Mouse (Mus musculus) adrenal gland, adult 2 months (tissue): ENCODE measurements around the gene Psmg1. TPM values are rescaled to one million over a fixed set of nuclear protein-coding genes. Genes with fewer than 3 reads are reported as not detected.
"Not testable (repeated sequence)": the region's sequence is repeated elsewhere in the genome, so short reads cannot be mapped to it uniquely, and the experiment has no call there.

ENCODE experiments used
- DNase-seq: peaks from one replicate; pipeline ENCODE4 v3.0.0; 2021
- long read RNA-seq: library from polyadenylated mRNA; stranded (forward); transcript quantifications from one replicate; pipeline ENCODE4 v2.0.0, GENCODE M21; 2021
- polyA plus RNA-seq: library from polyadenylated mRNA; depleted of rRNA; stranded (reverse); fragments of >200 nt; gene quantifications from 2 replicates; pipeline ENCODE4 v1.2.3, GENCODE M21; 2012; rRNA removed
- total RNA-seq, 2 experiments: library from RNA; stranded (reverse); gene quantifications; 2 replicates each; pipeline ENCODE4 v1.2.3; 2021

Psmg1 gene
- 10 to 100 TPM; 32.1 to 33.2 TPM for total RNA-seq
- polyA plus RNA-seq, result 6.8 and 8.6 TPM in 2 replicates
- long read RNA-seq, transcript Psmg1-201 (7 exons, 1,044 nt), result major isoform, 41 of 43 reads
- long read RNA-seq, partial matches to known transcripts, result 1 of 43 reads
- long read RNA-seq, other reads (novel, unspliced or antisense), result 1 of 43 reads

DNA sequence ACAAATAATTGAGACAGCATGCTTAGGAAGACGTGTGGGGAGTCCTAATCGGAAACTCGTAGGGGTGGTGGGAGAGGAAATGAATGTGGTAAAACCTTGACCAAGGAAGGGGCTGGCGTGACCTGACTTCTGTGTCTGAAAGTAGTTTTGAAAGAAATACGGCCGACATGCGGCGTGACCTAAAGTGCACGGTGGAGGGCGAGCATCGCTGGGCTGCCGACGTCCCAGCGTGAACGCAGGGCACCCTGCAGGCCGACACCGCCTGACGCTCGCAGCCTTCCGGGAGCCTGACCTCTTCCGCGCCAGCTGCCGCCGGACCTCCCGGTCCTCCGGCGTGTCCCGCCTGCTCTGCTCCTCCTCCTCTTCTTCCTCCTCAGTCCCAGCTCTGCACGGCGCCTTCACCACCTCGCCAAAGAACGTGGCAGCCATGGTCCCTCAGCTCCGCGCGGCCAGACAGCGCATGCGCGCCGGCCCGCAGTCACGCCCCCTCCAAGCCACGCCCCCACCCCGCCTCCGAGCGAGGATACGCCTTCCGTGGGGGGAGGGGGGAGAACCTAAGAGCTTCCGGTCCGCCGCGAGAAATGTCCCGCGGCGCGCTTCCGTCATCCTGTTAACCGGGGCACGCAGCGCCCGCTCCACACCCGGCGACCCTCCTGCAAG, at the start of gene Psmg1:
TSS of gene Psmg1 (minus strand) at position 499 of the 660 bp plus-strand sequence.
- peak; percentile 97 for DNase-seq

DNA sequence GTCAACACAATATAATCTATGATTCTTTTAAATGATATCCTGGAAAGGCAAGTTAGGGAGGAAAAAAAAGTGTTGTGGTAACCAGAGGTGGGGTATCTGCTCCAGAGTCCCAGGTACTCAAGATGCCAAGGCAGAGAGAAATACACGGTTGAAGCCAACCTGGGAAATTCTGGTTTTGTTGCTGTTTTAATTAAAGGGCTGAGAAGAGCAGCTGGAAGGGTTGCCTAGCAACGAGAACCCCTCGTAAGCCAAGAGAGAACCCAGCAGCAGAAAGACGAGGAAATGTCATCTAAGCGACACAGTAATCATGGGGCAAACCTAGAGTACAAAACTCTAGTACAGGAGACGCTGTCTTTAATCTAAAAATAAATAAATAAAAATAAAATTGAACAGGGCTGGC, 48.8 kb upstream of the Psmg1 start:
- DNase-seq, result no peak

DNA sequence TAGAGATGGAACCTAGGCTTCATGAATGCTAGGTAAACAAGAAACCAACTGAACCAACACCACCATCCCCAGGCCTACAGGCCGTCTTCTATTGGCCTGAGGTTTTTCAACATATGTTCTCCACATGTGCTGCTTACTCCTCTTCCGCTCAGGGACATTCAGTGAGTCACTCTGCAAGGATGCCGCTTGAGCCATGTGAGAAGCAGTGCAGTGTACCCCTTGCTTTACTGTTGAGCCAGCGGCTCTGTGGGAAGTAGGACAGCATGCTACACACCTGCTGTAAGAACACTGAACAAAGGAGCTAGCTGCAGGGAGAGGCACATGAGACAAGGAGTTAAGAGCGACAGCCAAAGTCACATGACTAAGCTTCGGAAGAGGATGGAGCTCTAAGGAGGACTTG, 43.7 kb upstream of the Psmg1 start:
- peak; percentile 32 for DNase-seq

- DNase-seq, result no peak
Measured at GRCm38 (mm10) chr16:96032368-96033043, 41.7 kb upstream of the Psmg1 start.

- peak; percentile 41 for DNase-seq
Measured at GRCm38 (mm10) chr16:96030476-96031102, 39.8 kb upstream of the Psmg1 start.

- no peak for DNase-seq
Measured at GRCm38 (mm10) chr16:96026256-96026655, 35.5 kb upstream of the Psmg1 start.

- DNase-seq, result no peak
Measured at GRCm38 (mm10) chr16:96025244-96025643, 34.5 kb upstream of the Psmg1 start.

DNA sequence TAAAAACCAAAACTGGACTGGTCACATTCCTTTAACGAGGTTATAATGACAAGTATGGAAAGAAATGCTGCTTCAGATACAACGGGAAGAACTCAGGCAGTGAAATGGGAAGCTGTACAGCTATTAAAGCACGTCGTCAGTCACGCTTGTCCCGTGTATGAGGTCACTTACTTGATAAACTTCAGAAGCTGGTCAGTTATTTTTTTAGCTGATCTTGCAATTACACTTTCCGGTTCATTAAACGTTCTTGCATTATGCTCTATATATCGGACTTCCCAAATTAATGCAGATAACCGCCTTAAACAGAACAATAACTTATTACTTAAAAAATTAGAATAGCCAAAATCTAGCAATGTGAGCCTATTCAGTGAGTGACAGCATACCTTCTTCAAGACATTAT, 30.3 kb upstream of the Psmg1 start:
- no peak for DNase-seq

DNA sequence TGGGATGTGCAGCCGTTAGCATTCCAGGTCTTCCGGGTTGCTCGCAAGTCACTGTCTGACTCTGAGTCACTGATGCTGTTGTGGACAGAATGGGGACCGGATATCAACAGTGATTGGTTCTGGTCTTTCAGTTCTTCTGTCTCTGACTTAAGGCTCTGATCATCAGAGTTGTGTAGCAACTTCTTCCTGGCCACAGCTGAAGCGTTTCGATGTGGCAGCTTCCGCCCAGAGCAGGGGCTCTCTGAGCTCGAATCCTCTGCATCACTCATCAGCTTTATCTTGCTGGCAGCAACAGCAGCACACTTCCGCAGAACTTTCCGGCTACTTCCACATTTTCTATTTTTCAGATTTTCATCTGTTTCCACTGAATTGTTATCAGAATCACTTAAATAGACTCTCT, 18.4 kb upstream of the Psmg1 start:
- not testable (repeated sequence) for DNase-seq

DNA sequence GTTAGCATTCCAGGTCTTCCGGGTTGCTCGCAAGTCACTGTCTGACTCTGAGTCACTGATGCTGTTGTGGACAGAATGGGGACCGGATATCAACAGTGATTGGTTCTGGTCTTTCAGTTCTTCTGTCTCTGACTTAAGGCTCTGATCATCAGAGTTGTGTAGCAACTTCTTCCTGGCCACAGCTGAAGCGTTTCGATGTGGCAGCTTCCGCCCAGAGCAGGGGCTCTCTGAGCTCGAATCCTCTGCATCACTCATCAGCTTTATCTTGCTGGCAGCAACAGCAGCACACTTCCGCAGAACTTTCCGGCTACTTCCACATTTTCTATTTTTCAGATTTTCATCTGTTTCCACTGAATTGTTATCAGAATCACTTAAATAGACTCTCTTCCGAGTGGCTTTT, 13.5 kb upstream of the Psmg1 start:
- DNase-seq, result not testable (repeated sequence)

DNA sequence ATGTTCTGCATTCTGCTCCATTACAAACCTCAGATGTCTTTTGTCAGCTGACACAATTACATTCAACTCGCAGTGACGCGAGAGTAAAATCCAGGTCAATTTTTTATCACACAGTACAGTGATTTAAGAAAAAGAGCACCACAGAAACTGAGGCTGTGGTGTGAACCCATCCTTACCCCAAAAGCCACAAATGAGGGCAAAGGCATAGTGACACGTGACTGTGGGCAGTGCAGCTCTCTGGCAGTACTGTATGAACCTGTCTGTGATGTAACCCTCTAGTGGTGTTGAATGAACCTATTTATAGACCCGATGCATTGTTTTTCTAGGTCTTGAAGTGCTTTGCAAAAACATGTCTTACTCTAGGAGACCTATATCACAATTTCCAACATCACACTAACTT, 8.5 kb upstream of the Psmg1 start:
- no peak for DNase-seq

GRCm38 (mm10) chr16:95996156-95996555, 5.4 kb upstream of the Psmg1 start:
- DNase-seq, result no peak

DNA sequence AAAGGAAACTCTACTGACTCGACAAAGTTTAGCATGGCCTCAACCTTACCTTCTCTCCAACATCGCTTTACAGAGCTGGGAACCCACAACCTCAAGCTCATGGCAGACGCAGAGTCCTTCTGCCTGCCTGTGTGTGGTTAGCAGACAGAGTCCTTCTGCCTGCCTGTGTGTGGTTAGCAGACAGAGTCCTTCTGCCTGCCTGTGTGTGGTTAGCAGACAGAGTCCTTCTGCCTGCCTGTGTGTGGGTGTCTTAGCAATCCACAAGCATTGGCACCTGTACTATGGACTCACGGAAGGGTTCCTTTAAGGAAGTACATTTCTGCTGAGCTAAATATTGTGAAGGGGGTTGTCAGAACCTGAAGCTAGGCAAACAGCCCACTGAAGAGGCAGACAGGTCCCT, 3.8 kb upstream of the Psmg1 start:
- DNase-seq, result not testable (repeated sequence)

DNA sequence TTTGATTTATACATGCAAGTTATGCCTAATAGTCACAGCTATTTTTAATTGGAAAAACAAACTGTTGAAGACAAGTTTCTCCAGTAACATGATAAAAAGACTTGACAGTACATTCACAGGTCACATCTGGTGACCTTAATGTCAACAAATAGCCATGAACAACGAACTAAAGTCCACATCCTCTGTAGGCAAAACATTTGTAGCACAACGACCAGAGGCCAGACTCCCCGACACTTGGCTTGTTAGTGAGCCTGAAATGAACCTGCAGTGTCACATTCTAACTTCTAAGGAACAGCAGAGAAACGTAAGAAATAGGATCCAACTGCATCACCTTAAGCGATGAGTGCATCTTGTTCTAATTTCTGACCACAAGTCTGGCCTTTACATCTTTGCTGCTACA, 1.8 kb upstream of the Psmg1 start:
- DNase-seq, result no peak

DNA sequence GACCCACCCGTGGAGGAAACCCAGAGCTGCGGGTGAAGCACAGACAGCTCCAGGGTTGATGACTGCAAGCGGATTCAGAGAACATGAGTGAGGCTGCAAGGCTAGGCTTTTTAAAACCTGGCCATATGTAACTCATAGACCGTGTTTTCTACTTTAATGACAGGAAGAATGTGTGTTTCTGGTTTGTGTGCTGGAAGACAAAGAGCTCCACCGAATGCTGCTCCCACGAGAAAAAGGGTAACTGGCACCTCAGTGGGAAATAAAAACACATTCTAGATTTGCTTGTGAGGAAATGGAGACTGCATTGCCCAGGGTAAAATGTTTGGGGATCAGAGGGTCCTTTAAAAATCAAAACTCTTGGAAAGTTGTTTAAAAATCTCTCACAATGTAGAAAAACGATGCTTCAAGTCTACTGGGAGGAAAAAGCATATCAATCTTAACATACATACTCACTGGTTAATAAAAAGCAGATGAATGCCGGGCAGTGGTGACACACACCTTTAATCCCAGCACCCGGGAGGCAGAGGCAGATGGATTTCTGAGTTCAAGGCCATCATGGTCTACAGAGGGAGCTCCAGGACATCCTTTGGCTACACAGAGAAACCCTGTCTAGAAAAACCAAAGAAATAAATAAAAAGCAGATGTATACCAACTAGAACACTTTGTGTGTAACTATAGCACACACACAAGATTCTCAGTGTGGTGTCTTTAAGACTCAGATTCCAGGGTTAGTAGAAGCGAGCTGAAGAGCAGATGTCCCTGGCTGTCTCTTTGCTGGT, 551 bp upstream of the Psmg1 start:
- DNase-seq, result peak; percentile 14

GRCm38 (mm10) chr16:95984911-95985310, 5.8 kb downstream of the Psmg1 start:
- no peak for DNase-seq

DNA sequence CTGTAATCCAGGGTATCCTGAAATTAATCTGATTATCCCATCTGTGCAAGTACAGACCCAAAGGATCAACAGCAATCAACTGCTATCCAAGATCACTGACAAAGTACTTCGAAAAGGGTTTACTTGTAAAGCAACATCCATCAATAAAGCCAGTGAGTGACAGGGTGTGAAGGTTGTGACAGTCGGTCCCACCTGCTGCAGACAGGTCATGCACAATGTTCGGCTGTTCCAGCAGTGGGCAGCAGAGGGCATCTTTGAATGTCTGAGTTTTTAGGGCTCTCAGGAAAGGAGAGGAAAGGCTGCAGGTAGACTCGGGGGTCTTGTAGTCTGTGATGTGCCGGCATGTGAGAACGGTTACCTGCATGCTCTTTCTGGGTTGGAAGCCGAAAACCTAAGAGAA, 7.2 kb downstream of the Psmg1 start:
- DNase-seq, result no peak

DNA sequence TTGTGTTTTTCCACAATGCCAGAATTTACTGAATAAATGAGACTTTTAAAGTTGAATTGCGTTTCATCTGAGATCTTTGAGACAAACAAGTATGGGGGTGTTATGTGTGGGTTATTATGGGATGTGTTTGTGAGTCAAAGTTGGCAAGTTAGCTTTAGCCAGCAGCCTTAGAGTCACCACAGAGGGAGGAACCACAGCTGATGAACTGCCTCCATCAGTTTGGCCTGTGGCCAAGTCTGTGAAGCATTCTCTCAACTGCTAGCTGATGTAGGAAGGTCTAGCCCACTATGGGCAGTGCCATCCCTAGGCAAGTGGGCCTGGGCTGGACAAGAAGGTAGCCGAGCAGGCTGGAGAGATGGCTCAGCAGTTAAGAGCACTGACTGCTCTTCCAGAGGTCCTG, 19.9 kb downstream of the Psmg1 start:
- no peak for DNase-seq

DNA sequence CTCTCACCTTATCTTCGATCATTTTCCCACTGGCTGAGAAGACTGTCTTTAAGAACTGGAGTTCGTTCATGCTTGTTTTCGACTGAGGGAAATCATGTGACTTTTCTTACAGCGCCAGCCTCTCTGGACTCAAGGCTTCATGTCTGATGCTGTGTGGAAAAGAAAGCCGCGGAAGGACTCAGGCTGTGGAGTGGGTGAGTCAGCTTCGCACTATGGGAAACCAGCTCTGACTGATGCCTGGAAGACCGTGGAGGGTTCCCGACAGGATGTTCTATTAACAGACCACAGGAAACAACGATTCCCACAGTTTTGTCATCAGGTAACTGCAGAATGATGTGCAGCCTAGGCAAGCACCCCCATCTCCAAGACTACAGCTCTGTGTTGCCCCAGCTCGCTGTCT, 23.3 kb downstream of the Psmg1 start:
- no peak for DNase-seq

- no peak for DNase-seq
Measured at GRCm38 (mm10) chr16:95964427-95965023, 26.2 kb downstream of the Psmg1 start.

GRCm38 (mm10) chr16:95961484-95961883, 29.3 kb downstream of the Psmg1 start:
- DNase-seq, result not testable (repeated sequence)

DNA sequence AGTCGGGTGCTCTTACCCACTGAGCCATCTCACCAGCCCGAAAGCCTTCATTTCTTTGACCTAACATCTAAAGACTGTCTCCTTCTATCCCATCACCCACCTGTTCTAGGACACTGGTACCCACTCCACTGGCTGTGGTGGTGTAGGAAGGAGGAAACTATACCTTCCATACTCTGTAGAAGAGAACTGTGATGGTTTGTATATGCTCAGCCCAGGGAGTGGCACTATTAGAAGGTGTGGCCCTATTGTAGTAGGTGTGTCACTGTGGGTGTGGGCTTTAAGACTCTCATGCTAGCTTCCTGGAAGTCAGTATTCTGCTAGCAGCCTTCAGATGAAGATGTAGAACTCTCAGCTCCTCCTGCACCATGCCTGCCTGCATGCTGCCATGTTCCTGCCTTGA, 30.1 kb downstream of the Psmg1 start:
- not testable (repeated sequence) for DNase-seq
